Mouse (Mus musculus) embryonic facial prominence, embryonic 11.5 days (tissue): ENCODE results near the gene Git2. TPM values are rescaled to one million over a fixed set of nuclear protein-coding genes. Genes with fewer than 3 reads are reported as not detected.

Experiments used
- ATAC-seq: fragments of 200-750 bp; cut with Nextera tagmentation; replicated peaks from 2 replicates; pipeline ENCODE4 v1.8.0; 2017; ENCODE audit warnings: low read depth; ENCODE audit not compliant: insufficient number of reproducible peaks, low FRiP score, low TSS enrichment
- DNase-seq: peaks from one replicate; pipeline ENCODE4 v3.0.0-alpha.2; 2015; ENCODE audit warnings: low spot score
- H3K27ac ChIP-seq: fragments of 300-500 bp; sonication (generic); replicated peaks from 2 replicates; pipeline ENCODE4 v1.5.1; 2014; ENCODE audit warnings: mild to moderate bottlenecking, low read depth, low read length, control low read depth
- H3K27me3 ChIP-seq: fragments of 300-500 bp; sonication (generic); 2 replicates; pipeline ENCODE4 v1.6.1; 2014; ENCODE audit warnings: mild to moderate bottlenecking, low read length, moderate library complexity, mixed read lengths; ENCODE audit not compliant: control insufficient read depth, insufficient read depth
- H3K36me3 ChIP-seq: fragments of 300-500 bp; sonication (generic); replicated peaks from 2 replicates; pipeline ENCODE4 v1.6.1; 2014; ENCODE audit warnings: low read depth, mild to moderate bottlenecking, low read length, moderate library complexity, mixed read lengths; ENCODE audit not compliant: control insufficient read depth, insufficient read depth
- H3K4me1 ChIP-seq: fragments of 300-500 bp; sonication (generic); 2 replicates; pipeline ENCODE4 v1.6.1; 2014; ENCODE audit warnings: low read length, mixed read lengths; ENCODE audit not compliant: control insufficient read depth, insufficient read depth
- H3K4me2 ChIP-seq: fragments of 300-500 bp; sonication (generic); 2 replicates; pipeline ENCODE4 v1.6.1; 2014; ENCODE audit warnings: low read depth, mild to moderate bottlenecking, control low read depth, low read length, moderate library complexity
- H3K4me3 ChIP-seq: fragments of 300-500 bp; sonication (generic); 2 replicates; pipeline ENCODE4 v1.5.1; 2014; ENCODE audit warnings: low read depth, low read length, control low read depth
- H3K9ac ChIP-seq: fragments of 300-500 bp; sonication (generic); replicated peaks from 2 replicates; pipeline ENCODE4 v1.6.1; 2014; ENCODE audit warnings: mild to moderate bottlenecking, control low read depth, low read length
- H3K9me3 ChIP-seq: fragments of 300-500 bp; sonication (generic); replicated peaks from 2 replicates; pipeline ENCODE4 v1.6.1; 2016; ENCODE audit warnings: mild to moderate bottlenecking, low read length, inconsistent platforms, mixed read lengths; ENCODE audit not compliant: control insufficient read depth
- WGBS: fragments of 180-500 bp; shearing (Covaris S2); extraction: QIAGEN DNeasy Blood & Tissue Kit; methylation state at CpG from one replicate; pipeline ENCODE4 v1.1.7; 2014; 5-methylcytosine and 5-hydroxymethylcytosine counted together
- polyA plus RNA-seq: library from polyadenylated mRNA; unstranded; fragments of >200 nt; fragmentation: Nextera tagmentation; extraction: Ambion mirVana; gene quantifications from 2 replicates; pipeline ENCODE4 v1.2.1, GENCODE M21; 2014

The Git2 gene
- polyA plus RNA-seq, 1 experiment from 2014 or later = 37.7 TPM

GRCm38 (mm10) chr5:114809181-114809756, 34.0 kb upstream of the Git2 start:
- DNase-seq (no peak), ATAC-seq (no peak)
- no peaks in the 10 kb centered on the region for H3K9me3 ChIP-seq
- H3K4me2 ChIP-seq = no peak overlapping the region
- H3K9ac ChIP-seq = no peak overlapping the region
- 76% methylated on average over 10 of the region's 10 CpGs for WGBS
- no peaks in the 10 kb centered on the region for H3K36me3 ChIP-seq
- no peaks in the 10 kb centered on the region for H3K27me3 ChIP-seq
- H3K27ac ChIP-seq = no peak overlapping the region
- no peaks in the 10 kb centered on the region for H3K4me1 ChIP-seq
- no peak overlapping the region for H3K4me3 ChIP-seq

- DNase-seq = no peak
- no peak; the same call in 1 of the 2 replicates for ATAC-seq
- WGBS = 71% methylated on average over 8 of the region's 8 CpGs
- H3K4me3 ChIP-seq = no peak overlapping the region
- H3K4me1 ChIP-seq = no peaks in the 10 kb centered on the region
- no peak overlapping the region for H3K27ac ChIP-seq
- H3K4me2 ChIP-seq = no peak overlapping the region
- H3K27me3 ChIP-seq = no peaks in the 10 kb centered on the region
- H3K9ac ChIP-seq = no peak overlapping the region
- no peaks in the 10 kb centered on the region for H3K9me3 ChIP-seq
- H3K36me3 ChIP-seq = peaks cover 2% of the 10 kb centered on the region; the same call in 1 of the 2 replicates
Observed at GRCm38 (mm10) chr5:114808385-114808784, 33.1 kb upstream of the Git2 start.

- H3K36me3 ChIP-seq = peaks cover 2% of the 10 kb centered on the region; the same call in 1 of the 2 replicates
- no peak overlapping the region for H3K27ac ChIP-seq
- no peaks in the 10 kb centered on the region for H3K9me3 ChIP-seq
- ATAC-seq (no peak), DNase-seq (peak; percentile 39)
- WGBS = 48% methylated on average over 6 of the region's 6 CpGs
- no peaks in the 10 kb centered on the region for H3K4me1 ChIP-seq
- H3K4me3 ChIP-seq = no peak overlapping the region
- no peak overlapping the region for H3K4me2 ChIP-seq
- no peaks in the 10 kb centered on the region for H3K27me3 ChIP-seq
- H3K9ac ChIP-seq = no peak overlapping the region
Observed at GRCm38 (mm10) chr5:114807893-114808292, 32.6 kb upstream of the Git2 start.

- Histone ChIP-seq H3K27me3 (no peaks in the 10 kb centered on the region), H3K4me3 (no peak overlapping the region), H3K27ac (no peak overlapping the region), H3K4me1 (no peaks in the 10 kb centered on the region), H3K9ac (no peak overlapping the region), H3K36me3 (peaks cover 2% of the 10 kb centered on the region; the same call in 1 of the 2 replicates), H3K4me2 (no peak overlapping the region), H3K9me3 (no peaks in the 10 kb centered on the region)
- no peak for ATAC-seq
- no peak for DNase-seq
- 29% methylated on average over 8 of the region's 8 CpGs for WGBS
Observed at GRCm38 (mm10) chr5:114807468-114807867, 32.2 kb upstream of the Git2 start.

- peaks cover 2% of the 10 kb centered on the region; the same call in 1 of the 2 replicates for H3K36me3 ChIP-seq
Observed at GRCm38 (mm10) chr5:114807063-114807462, 31.7 kb upstream of the Git2 start.

GRCm38 (mm10) chr5:114806636-114807035, 31.3 kb upstream of the Git2 start:
- Histone ChIP-seq H3K4me3 (no peak overlapping the region), H3K4me1 (no peaks in the 10 kb centered on the region), H3K27ac (no peak overlapping the region), H3K9ac (no peak overlapping the region; the same call in 1 of the 2 replicates), H3K27me3 (no peaks in the 10 kb centered on the region), H3K4me2 (no peak overlapping the region), H3K9me3 (no peaks in the 10 kb centered on the region), H3K36me3 (peaks cover 2% of the 10 kb centered on the region; the same call in 1 of the 2 replicates)
- 89% methylated on average over 8 of the region's 8 CpGs for WGBS
- no peak for ATAC-seq
- no peak for DNase-seq

More at GRCm38 (mm10) chr5:114807063-114807462, 31.7 kb upstream of the Git2 start:
- Histone ChIP-seq H3K27ac (no peak overlapping the region), H3K9ac (no peak overlapping the region), H3K27me3 (no peaks in the 10 kb centered on the region), H3K4me3 (no peak overlapping the region), H3K9me3 (no peaks in the 10 kb centered on the region), H3K4me1 (no peaks in the 10 kb centered on the region), H3K4me2 (no peak overlapping the region)
- DNase-seq (no peak), ATAC-seq (no peak)
- WGBS = 47% methylated on average over 9 of the region's 9 CpGs

GRCm38 (mm10) chr5:114805436-114806350, 30.4 kb upstream of the Git2 start:
- Histone ChIP-seq H3K4me1 (no peaks in the 10 kb centered on the region), H3K27ac (no peak overlapping the region), H3K27me3 (no peaks in the 10 kb centered on the region), H3K9me3 (no peaks in the 10 kb centered on the region), H3K4me3 (no peak overlapping the region), H3K4me2 (no peak overlapping the region), H3K9ac (no peak overlapping the region), H3K36me3 (peaks cover 2% of the 10 kb centered on the region; the same call in 1 of the 2 replicates)
- DNase-seq (no peak), ATAC-seq (no peak)
- WGBS = 71% methylated on average over 15 of the region's 15 CpGs

GRCm38 (mm10) chr5:114804958-114805357, 29.6 kb upstream of the Git2 start:
- Histone ChIP-seq H3K4me3 (no peak overlapping the region), H3K4me1 (no peaks in the 10 kb centered on the region), H3K9ac (no peak overlapping the region), H3K9me3 (no peaks in the 10 kb centered on the region), H3K27me3 (no peaks in the 10 kb centered on the region), H3K36me3 (peaks cover 2% of the 10 kb centered on the region; the same call in 1 of the 2 replicates), H3K4me2 (no peak overlapping the region), H3K27ac (no peak overlapping the region)
- DNase-seq = peak; percentile 26
- 44% methylated on average over 3 of the region's 3 CpGs for WGBS
- ATAC-seq = no peak
